Mouse (Mus musculus): ENCODE measurements at regions not wholly inside any gene's neighbourhood (a gene's known extent, or its start where the extent isn't known, plus 50 kb on each side); places are given as distances from the start of the nearest gene placed in this dataset.

GRCm38 (mm10) chr7:39750448-39750847 is 232.9 kb downstream of the Zfp619 start:
- Histone ChIP-seq H3K4me3 (no peak overlapping the region), H3K36me3 (no peaks in the 10 kb centered on the region), H3K9me3 (0 out of 2 replicates have a peak, but pooled peaks cover 4% of the 10 kb centered on the region), H3K27ac (no peak overlapping the region), H3K4me1 (replicated peaks) (no peaks in the 10 kb centered on the region), H3K27me3 (ENCODE audit: insufficient read depth, poor library complexity, severe bottlenecking) (no peaks in the 10 kb centered on the region)
- DNase-seq (ENCODE audit: low spot score) = no peak
- 89% methylated on average over 7 of the region's 7 CpGs for WGBS

GRCm38 (mm10) chr7:39764366-39764765 is 246.8 kb downstream of the Zfp619 start:
- no peaks in the 10 kb centered on the region for H3K27me3 ChIP-seq (ENCODE audit: insufficient read depth, poor library complexity, severe bottlenecking)
- no peak overlapping the region for H3K4me3 ChIP-seq
- WGBS = 81% methylated on average over 2 of the region's 2 CpGs

GRCm38 (mm10) chr7:39765094-39765493 is 247.5 kb downstream of the Zfp619 start:
- no peaks in the 10 kb centered on the region for H3K36me3 ChIP-seq
- H3K4me1 ChIP-seq (replicated peaks) = no peaks in the 10 kb centered on the region
- no peak overlapping the region for H3K4me3 ChIP-seq
- H3K27ac ChIP-seq = no peak overlapping the region
- 87% methylated on average over 5 of the region's 5 CpGs for WGBS
- H3K9me3 ChIP-seq = no peaks in the 10 kb centered on the region
- no peak for DNase-seq (ENCODE audit: low spot score)
- H3K27me3 ChIP-seq (ENCODE audit: insufficient read depth, poor library complexity, severe bottlenecking) = no peaks in the 10 kb centered on the region

More at GRCm38 (mm10) chr7:39764366-39764765, 246.8 kb downstream of the Zfp619 start:
- Histone ChIP-seq H3K9me3 (no peaks in the 10 kb centered on the region), H3K27ac (no peak overlapping the region), H3K36me3 (no peaks in the 10 kb centered on the region), H3K4me1 (replicated peaks) (no peaks in the 10 kb centered on the region)
- DNase-seq (ENCODE audit: low spot score) = no peak

- 89% methylated on average over 6 of the region's 6 CpGs for WGBS
- no peaks in the 10 kb centered on the region for H3K4me1 ChIP-seq (replicated peaks)
- no peaks in the 10 kb centered on the region for H3K36me3 ChIP-seq
- H3K9me3 ChIP-seq = no peaks in the 10 kb centered on the region
- DNase-seq (ENCODE audit: low spot score) = no peak
- no peak overlapping the region for H3K4me3 ChIP-seq
- H3K27ac ChIP-seq = no peak overlapping the region
- no peaks in the 10 kb centered on the region for H3K27me3 ChIP-seq (ENCODE audit: insufficient read depth, poor library complexity, severe bottlenecking)
Observed at GRCm38 (mm10) chr7:39773291-39773690, 255.7 kb downstream of the Zfp619 start.

- 90% methylated on average over 4 of the region's 4 CpGs for WGBS
- H3K4me1 ChIP-seq (replicated peaks) = no peaks in the 10 kb centered on the region
- H3K27ac ChIP-seq = no peak overlapping the region
- no peaks in the 10 kb centered on the region for H3K27me3 ChIP-seq (ENCODE audit: insufficient read depth, poor library complexity, severe bottlenecking)
- H3K4me3 ChIP-seq = no peak overlapping the region
- H3K36me3 ChIP-seq = no peaks in the 10 kb centered on the region
- no peaks in the 10 kb centered on the region for H3K9me3 ChIP-seq
- no peak for DNase-seq (ENCODE audit: low spot score)
Observed at GRCm38 (mm10) chr7:39789321-39789720, 271.8 kb downstream of the Zfp619 start.

GRCm38 (mm10) chr7:39789880-39790279 is 272.3 kb downstream of the Zfp619 start:
- H3K27ac ChIP-seq = no peak overlapping the region

GRCm38 (mm10) chr7:39794751-39795150 is 277.2 kb downstream of the Zfp619 start:
- Histone ChIP-seq H3K4me1 (replicated peaks) (no peaks in the 10 kb centered on the region), H3K27ac (no peak overlapping the region), H3K4me3 (no peak overlapping the region), H3K27me3 (ENCODE audit: insufficient read depth, poor library complexity, severe bottlenecking) (no peaks in the 10 kb centered on the region), H3K9me3 (no peaks in the 10 kb centered on the region), H3K36me3 (no peaks in the 10 kb centered on the region)
- 92% methylated on average over 3 of the region's 3 CpGs for WGBS
- no peak for DNase-seq (ENCODE audit: low spot score)

More at GRCm38 (mm10) chr7:39789880-39790279, 272.3 kb downstream of the Zfp619 start:
- no peaks in the 10 kb centered on the region for H3K27me3 ChIP-seq (ENCODE audit: insufficient read depth, poor library complexity, severe bottlenecking)
- WGBS = 90% methylated on average over 4 of the region's 4 CpGs
- no peaks in the 10 kb centered on the region for H3K4me1 ChIP-seq (replicated peaks)
- no peaks in the 10 kb centered on the region for H3K9me3 ChIP-seq
- DNase-seq (ENCODE audit: low spot score) = no peak
- H3K36me3 ChIP-seq = no peaks in the 10 kb centered on the region
- H3K4me3 ChIP-seq = no peak overlapping the region

GRCm38 (mm10) chr7:39804276-39804675 is 286.7 kb downstream of the Zfp619 start:
- H3K4me1 ChIP-seq (replicated peaks) = no peaks in the 10 kb centered on the region
- H3K27ac ChIP-seq = no peak overlapping the region
- no peaks in the 10 kb centered on the region for H3K9me3 ChIP-seq
- H3K36me3 ChIP-seq = no peaks in the 10 kb centered on the region
- H3K4me3 ChIP-seq = no peak overlapping the region
- H3K27me3 ChIP-seq (ENCODE audit: insufficient read depth, poor library complexity, severe bottlenecking) = no peaks in the 10 kb centered on the region
- WGBS = 90% methylated on average over 3 of the region's 3 CpGs
- no peak for DNase-seq (ENCODE audit: low spot score)

GRCm38 (mm10) chr7:39818036-39818435 is 300.5 kb downstream of the Zfp619 start:
- Histone ChIP-seq H3K9me3 (no peaks in the 10 kb centered on the region), H3K4me3 (no peak overlapping the region), H3K27me3 (ENCODE audit: insufficient read depth, poor library complexity, severe bottlenecking) (no peaks in the 10 kb centered on the region), H3K27ac (no peak overlapping the region), H3K4me1 (replicated peaks) (no peaks in the 10 kb centered on the region), H3K36me3 (no peaks in the 10 kb centered on the region)
- WGBS = 79% methylated on average over 3 of the region's 3 CpGs
- DNase-seq (ENCODE audit: low spot score) = no peak

GRCm38 (mm10) chr7:39822550-39823178 is 305.1 kb downstream of the Zfp619 start:
- no peaks in the 10 kb centered on the region; the same call in 1 of the 2 replicates for H3K4me1 ChIP-seq (replicated peaks)
- 94% methylated on average over 4 of the region's 4 CpGs for WGBS

GRCm38 (mm10) chr7:39828378-39828777 is 310.8 kb downstream of the Zfp619 start:
- no peak overlapping the region for H3K27ac ChIP-seq
- no peak for DNase-seq (ENCODE audit: low spot score)
- no peaks in the 10 kb centered on the region for H3K27me3 ChIP-seq (ENCODE audit: insufficient read depth, poor library complexity, severe bottlenecking)
- no peaks in the 10 kb centered on the region for H3K9me3 ChIP-seq
- no peak overlapping the region for H3K4me3 ChIP-seq
- no peaks in the 10 kb centered on the region for H3K36me3 ChIP-seq
- no peaks in the 10 kb centered on the region; the same call in 1 of the 2 replicates for H3K4me1 ChIP-seq (replicated peaks)
- WGBS = 44% methylated on average over 6 of the region's 6 CpGs

More at GRCm38 (mm10) chr7:39822550-39823178, 305.1 kb downstream of the Zfp619 start:
- H3K36me3 ChIP-seq = no peaks in the 10 kb centered on the region
- H3K9me3 ChIP-seq = no peaks in the 10 kb centered on the region
- no peaks in the 10 kb centered on the region for H3K27me3 ChIP-seq (ENCODE audit: insufficient read depth, poor library complexity, severe bottlenecking)
- no peak overlapping the region for H3K27ac ChIP-seq
- DNase-seq (ENCODE audit: low spot score) = no peak
- H3K4me3 ChIP-seq = no peak overlapping the region

- DNase-seq (ENCODE audit: low spot score) = no peak
- no peak overlapping the region for H3K4me3 ChIP-seq
- H3K9me3 ChIP-seq = no peaks in the 10 kb centered on the region
- no peaks in the 10 kb centered on the region for H3K4me1 ChIP-seq (replicated peaks)
- H3K36me3 ChIP-seq = no peaks in the 10 kb centered on the region
- H3K27ac ChIP-seq = no peak overlapping the region
- 89% methylated on average over 2 of the region's 2 CpGs for WGBS
- no peaks in the 10 kb centered on the region for H3K27me3 ChIP-seq (ENCODE audit: insufficient read depth, poor library complexity, severe bottlenecking)
Observed at GRCm38 (mm10) chr7:39830831-39831230, 313.3 kb downstream of the Zfp619 start.

- Histone ChIP-seq H3K9me3 (no peaks in the 10 kb centered on the region), H3K27ac (no peak overlapping the region), H3K4me1 (replicated peaks) (no peaks in the 10 kb centered on the region), H3K4me3 (no peak overlapping the region), H3K36me3 (no peaks in the 10 kb centered on the region), H3K27me3 (ENCODE audit: insufficient read depth, poor library complexity, severe bottlenecking) (no peaks in the 10 kb centered on the region)
- WGBS = 84% methylated on average over 3 of the region's 3 CpGs
- DNase-seq (ENCODE audit: low spot score) = no peak
Observed at GRCm38 (mm10) chr7:39841988-39842387, 324.4 kb downstream of the Zfp619 start.

Measured in hindbrain, embryonic 10.5 days (tissue).